Mouse (Mus musculus) lung, adult 10 weeks (tissue): Measurements from ENCODE around the gene Zfp275. TPM values are rescaled to one million over a fixed set of nuclear protein-coding genes. Genes with fewer than 3 reads are reported as not detected.

Experiments
- polyA plus RNA-seq: library from polyadenylated mRNA; stranded (reverse); fragments of 350-450 nt; fragmentation: Illumina TruSeq; extraction: RNeasy Lipid Tissue Mini Kit (QIAGEN cat#74804); gene quantifications from one replicate; pipeline ENCODE4 v1.2.3, GENCODE M21; 2014; ENCODE audit warnings: low read depth, low replicate concordance; ENCODE audit not compliant: insufficient read depth

Zfp275 gene
- 4.8 TPM for polyA plus RNA-seq

DNA sequence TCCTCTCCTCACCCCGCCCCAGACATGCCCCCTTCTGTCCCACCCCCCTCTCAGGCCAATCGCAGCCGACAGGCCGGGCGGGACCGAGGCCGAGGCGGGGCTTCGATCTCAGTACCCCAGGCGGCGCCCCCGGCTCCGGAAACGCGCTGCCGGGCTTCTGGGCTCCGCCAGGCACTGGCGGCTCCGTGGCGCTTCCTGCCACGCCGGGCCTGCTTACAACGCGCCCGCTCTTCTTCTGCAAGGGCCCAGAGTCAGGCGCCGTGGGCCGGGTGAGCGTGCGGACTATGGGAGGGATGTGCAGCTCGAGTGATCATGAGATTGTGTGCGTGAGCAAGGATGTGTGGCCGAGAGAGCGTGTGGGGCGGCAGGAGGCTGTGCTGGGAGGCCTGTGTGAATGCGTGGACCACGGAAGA is at the start of gene Zfp275:
Gene Zfp275, plus strand, starts transcription at position 139 of the 413 bp plus-strand sequence.

DNA sequence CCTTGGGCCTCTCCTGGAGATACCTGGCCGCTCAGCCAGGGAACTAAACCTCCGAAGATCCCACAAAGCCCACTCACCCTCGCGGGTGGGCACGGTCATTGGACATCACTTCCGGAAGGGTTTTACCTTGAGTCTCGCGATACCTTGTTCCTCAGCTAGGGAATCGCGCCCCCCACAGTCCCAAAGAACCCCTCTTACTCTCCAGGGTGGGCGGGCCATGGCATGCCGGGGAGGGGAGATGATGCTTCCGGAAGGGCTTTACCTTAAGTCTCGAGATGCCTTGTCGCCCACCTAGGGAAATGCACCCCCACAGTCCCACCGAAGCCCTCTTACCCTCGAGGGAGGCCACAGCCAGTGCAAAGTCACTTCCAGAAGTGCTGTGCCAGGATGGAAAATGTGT is 49.5 kb upstream of the Zfp275 start, which contains the start of the genes Xlr5a and Xlr5c:
Gene Xlr5a, minus strand, starts transcription at position 101 of the 400 bp plus-strand sequence.
Gene Xlr5c, minus strand, starts transcription at position 101 of the 400 bp plus-strand sequence.

DNA sequence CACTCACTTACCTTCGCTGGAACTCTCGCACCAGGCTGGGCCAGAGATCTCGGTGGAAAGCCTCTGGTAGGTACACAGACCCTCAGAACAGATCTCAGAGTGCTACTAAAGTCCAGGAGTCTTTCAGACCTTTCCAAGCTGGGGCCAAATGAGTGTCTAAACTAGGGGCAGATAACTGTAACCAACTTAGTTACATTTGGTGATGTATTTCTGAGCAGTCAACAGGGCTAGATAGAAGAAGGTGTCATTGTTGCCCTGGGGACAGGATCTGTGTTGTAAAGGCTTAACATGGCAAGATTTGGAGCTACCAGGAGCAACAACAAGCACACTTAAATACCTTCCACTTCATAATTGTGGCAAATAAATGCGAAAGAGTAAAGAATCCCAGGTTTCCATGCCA is 5.7 kb upstream of the Zfp275 start, which contains the start of gene Gm45015:
Gene Gm45015, minus strand, starts transcription at position 101 of the 400 bp plus-strand sequence.

DNA sequence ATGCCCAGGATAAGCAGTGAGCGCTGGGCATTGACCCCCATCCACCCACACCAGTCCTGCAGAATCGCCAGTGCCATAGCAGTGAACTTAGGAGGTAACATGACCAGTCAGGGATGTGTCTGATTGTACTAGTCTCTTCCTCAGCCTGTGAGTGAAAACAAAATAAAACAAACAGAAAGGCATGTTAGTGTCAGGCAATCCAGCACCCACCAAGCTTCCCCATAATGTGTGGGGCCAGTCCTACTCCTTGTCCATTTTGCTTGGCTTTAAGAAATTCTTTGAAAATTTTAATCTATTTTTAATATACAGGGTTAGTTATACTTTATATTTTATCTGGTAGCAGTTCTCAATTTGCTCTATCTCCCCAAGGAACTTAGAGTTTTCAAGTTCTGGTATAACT is 56.2 kb downstream of the Zfp275 start, which contains the start of gene Gm18336:
Gene Gm18336, minus strand, starts transcription at position 101 of the 400 bp plus-strand sequence.

Other genes starting within 250 kb of the Zfp275 start
- gene Xlr3a, start 245.5 kb upstream of the Zfp275 start, polyA plus RNA-seq, result 0.30 TPM
- not detected for gene Gm14685, start 225.6 kb upstream of the Zfp275 start, polyA plus RNA-seq
- not detected for gene Xlr5b, start 193.8 kb upstream of the Zfp275 start, polyA plus RNA-seq
- gene DXBay18, start 193.2 kb upstream of the Zfp275 start, polyA plus RNA-seq, result 0.70 TPM
- gene Spin2d, start 165.6 kb upstream of the Zfp275 start, polyA plus RNA-seq, result not detected
- gene Xlr3b, start 150.4 kb upstream of the Zfp275 start, polyA plus RNA-seq, result 1.1 TPM
- 3.0 TPM for gene Xlr4b, start 128.3 kb upstream of the Zfp275 start, polyA plus RNA-seq
- gene F8a, start 114.3 kb upstream of the Zfp275 start, polyA plus RNA-seq, result 6.4 TPM
- gene Xlr4c, start 99.5 kb upstream of the Zfp275 start, polyA plus RNA-seq, result 1.5 TPM
- gene Xlr3c, start 77.2 kb upstream of the Zfp275 start, polyA plus RNA-seq, result not detected
- gene Xlr5a, start 49.6 kb upstream of the Zfp275 start, polyA plus RNA-seq, result not detected
- not detected for gene Xlr5c, start 49.6 kb upstream of the Zfp275 start, polyA plus RNA-seq
- not detected for gene Gm45015, start 5.8 kb upstream of the Zfp275 start, polyA plus RNA-seq
- gene Gm18336, start 56.1 kb downstream of the Zfp275 start, polyA plus RNA-seq, result not detected
- not detected for gene Zfp92, start 68.5 kb downstream of the Zfp275 start, polyA plus RNA-seq
- gene Trex2, start 92.7 kb downstream of the Zfp275 start, polyA plus RNA-seq, result 0.49 TPM
- 17.1 TPM for gene Haus7, start 116.4 kb downstream of the Zfp275 start, polyA plus RNA-seq
- 361 TPM for gene Bgn, start 141.0 kb downstream of the Zfp275 start, polyA plus RNA-seq
- gene Atp2b3, start 160.5 kb downstream of the Zfp275 start, polyA plus RNA-seq, result not detected